Mouse (Mus musculus): Measurements from ENCODE around the gene Nphs2.

Gene Nphs2

DNA sequence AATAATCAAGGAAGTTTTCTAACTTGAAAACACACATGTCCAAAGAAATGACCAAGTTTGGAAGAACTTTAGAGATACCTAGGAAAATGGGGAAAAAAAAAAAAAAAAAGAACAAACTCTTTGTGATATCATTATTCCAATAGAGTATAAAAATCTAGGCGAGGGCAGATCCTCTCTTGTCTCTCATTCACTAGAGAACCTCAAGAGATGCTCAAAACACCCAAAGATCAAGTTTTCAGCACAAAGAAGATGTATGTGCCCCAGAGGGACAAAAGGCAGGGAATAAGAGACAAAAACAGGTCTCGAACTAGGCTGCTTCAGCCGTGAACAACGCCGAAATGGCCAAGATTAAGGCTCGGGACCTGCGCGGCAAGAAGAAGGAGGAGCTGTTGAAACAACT lies 55.2 kb downstream of the Nphs2 start, which contains the start of gene Gm2000:
Gene Gm2000 (plus strand): TSS at position 301 of the 400 bp plus-strand sequence.
- no peak for ATAC-seq (ENCODE audit: low TSS enrichment)
